Mouse (Mus musculus) forebrain, postnatal 0 days (tissue): ENCODE results near the gene Exosc1. TPM values are rescaled to one million over a fixed set of nuclear protein-coding genes. Genes with fewer than 3 reads are reported as not detected.

Experiments
- ATAC-seq: fragments of 200-750 bp; cut with Nextera tagmentation; 2 replicates; pipeline ENCODE4 v1.8.0; 2017; ENCODE audit warnings: mild to moderate bottlenecking, moderate library complexity
- DNase-seq: peaks from one replicate; pipeline ENCODE4 v3.0.0-alpha.2; 2015
- H3K27ac ChIP-seq: fragments of 300-500 bp; sonication (generic); 2 replicates; pipeline ENCODE4 v1.5.1; 2014; ENCODE audit warnings: low read depth, mild to moderate bottlenecking, antibody characterized with exemption, low read length, moderate library complexity, mixed read lengths
- H3K27me3 ChIP-seq: fragments of 300-500 bp; sonication (generic); 2 replicates; pipeline ENCODE4 v1.6.1; 2014; ENCODE audit warnings: mild to moderate bottlenecking, low read length, mixed read lengths; ENCODE audit not compliant: insufficient read depth
- H3K36me3 ChIP-seq: fragments of 300-500 bp; sonication (generic); 2 replicates; pipeline ENCODE4 v1.6.1; 2014; ENCODE audit warnings: mild to moderate bottlenecking, moderate library complexity; ENCODE audit not compliant: insufficient read depth
- H3K4me1 ChIP-seq: fragments of 300-500 bp; sonication (generic); 2 replicates; pipeline ENCODE4 v1.6.1; 2014; ENCODE audit warnings: antibody characterized with exemption; ENCODE audit not compliant: insufficient read depth
- H3K4me2 ChIP-seq: fragments of 300-500 bp; sonication (generic); 2 replicates; pipeline ENCODE4 v1.6.1; 2014; ENCODE audit warnings: low read depth, mild to moderate bottlenecking, moderate library complexity
- H3K4me3 ChIP-seq: fragments of 300-500 bp; sonication (generic); 2 replicates; pipeline ENCODE4 v1.5.1; 2014; ENCODE audit warnings: low read depth, low read length, mixed read lengths
- H3K9ac ChIP-seq: fragments of 300-500 bp; sonication (generic); 2 replicates; pipeline ENCODE4 v1.6.1; 2014; ENCODE audit warnings: mild to moderate bottlenecking
- H3K9me3 ChIP-seq: fragments of 300-500 bp; sonication (generic); 2 replicates; pipeline ENCODE4 v1.6.1; 2016; ENCODE audit warnings: low read length
- CTCF ChIP-seq: sonication (generic); IDR thresholded peaks from 2 replicates; pipeline ENCODE4 v1.5.1; 2016; ENCODE audit warnings: antibody characterized with exemption, control low read depth, low read depth
- WGBS: fragments of 180-500 bp; shearing (Covaris S2); extraction: QIAGEN DNeasy Blood & Tissue Kit; methylation state at CpG from one replicate; pipeline ENCODE4 v1.1.7; 2014; 5-methylcytosine and 5-hydroxymethylcytosine counted together
- polyA plus RNA-seq: library from polyadenylated mRNA; unstranded; fragments of >200 nt; fragmentation: Nextera tagmentation; extraction: Ambion mirVana; gene quantifications from 2 replicates; pipeline ENCODE4 v1.2.1, GENCODE M21; 2015
- total RNA-seq: library from RNA; depleted of rRNA; stranded (reverse); fragments of >200 nt; gene quantifications from 2 replicates; pipeline ENCODE4 v1.2.3, GENCODE M21; 2014; rRNA removed

The Exosc1 gene
- 29.6 and 33.3 TPM in 2 replicates for total RNA-seq
- 69.4 and 71.0 TPM in 2 replicates for polyA plus RNA-seq

- Histone ChIP-seq H3K4me1 (peaks cover 10% of the 10 kb centered on the region; the same call in 1 of the 2 replicates), H3K36me3 (peaks cover 19% of the 10 kb centered on the region), H3K27ac (peak within 1 kb of the TSS; percentile 82), H3K27me3 (no peaks in the 10 kb centered on the region), H3K4me2 (peak within 1 kb of the TSS; percentile 84), H3K9me3 (no peaks in the 10 kb centered on the region), H3K9ac (peak within 1 kb of the TSS; percentile 72), H3K4me3 (peak within 1 kb of the TSS; percentile 77)
- TF ChIP-seq CTCF: 0 out of 2 replicates have a peak, but pooled peaks have one; percentile 1
- under 1% methylated on average over 47 of the region's 47 CpGs for WGBS
- peak; percentile 99 for DNase-seq
- peak; percentile 100 for ATAC-seq
Measured at GRCm38 (mm10) chr19:41933179-41934086, at the start of gene Exosc1, which contains the start of gene Zdhhc16. Gene Exosc1 (minus strand): TSS chr19:41933423. Gene Zdhhc16 (plus strand): TSS chr19:41933480.

- ATAC-seq (no peak), DNase-seq (no peak)
- Histone ChIP-seq H3K27me3 (0 out of 2 replicates have a peak, but pooled peaks cover 4% of the 10 kb centered on the region), H3K9me3 (no peaks in the 10 kb centered on the region), H3K4me1 (0 out of 2 replicates have a peak, but pooled peaks cover 2% of the 10 kb centered on the region), H3K9ac (no peak overlapping the region), H3K27ac (0 out of 2 replicates have a peak overlapping the region, but pooled peaks have one; percentile 60), H3K36me3 (no peaks in the 10 kb centered on the region), H3K4me2 (peak overlapping the region; percentile 100), H3K4me3 (peak overlapping the region; percentile 89)
- WGBS: 7% methylated on average over 4 of the region's 4 CpGs
- TF ChIP-seq CTCF: no peak
Measured at GRCm38 (mm10) chr19:41982791-41983150, 49.5 kb upstream of the Exosc1 start.

- Histone ChIP-seq H3K36me3 (no peaks in the 10 kb centered on the region), H3K27me3 (0 out of 2 replicates have a peak, but pooled peaks cover 4% of the 10 kb centered on the region), H3K9ac (peak overlapping the region; percentile 71), H3K4me2 (peak overlapping the region; percentile 100), H3K9me3 (no peaks in the 10 kb centered on the region), H3K4me3 (peak overlapping the region; percentile 89), H3K27ac (peak overlapping the region; percentile 60), H3K4me1 (0 out of 2 replicates have a peak, but pooled peaks cover 2% of the 10 kb centered on the region)
- no peak for ATAC-seq
- 3% methylated on average over 73 of the region's 74 CpGs for WGBS
- no peak for TF ChIP-seq CTCF
- peak; percentile 39 for DNase-seq
Measured at GRCm38 (mm10) chr19:41981931-41982790, 48.9 kb upstream of the Exosc1 start.

GRCm38 (mm10) chr19:41981595-41981927, 48.3 kb upstream of the Exosc1 start, which contains the start of gene Ubtd1:
Gene Ubtd1 (plus strand): TSS chr19:41981763.
- Histone ChIP-seq H3K9me3 (no peaks in the 10 kb centered on the region), H3K27me3 (0 out of 2 replicates have a peak, but pooled peaks cover 4% of the 10 kb centered on the region), H3K4me1 (0 out of 2 replicates have a peak, but pooled peaks cover 2% of the 10 kb centered on the region), H3K4me2 (peak within 1 kb of the TSS; percentile 100), H3K36me3 (peaks cover 3% of the 10 kb centered on the region; the same call in 1 of the 2 replicates), H3K9ac (peak within 1 kb of the TSS; percentile 71), H3K27ac (peak within 1 kb of the TSS; percentile 80), H3K4me3 (peak within 1 kb of the TSS; percentile 89)
- no peak for DNase-seq
- TF ChIP-seq CTCF: 0 out of 2 replicates have a peak, but pooled peaks have one; percentile 8
- ATAC-seq: no peak
- 1% methylated on average over 33 of the region's 33 CpGs for WGBS

- under 1% methylated on average over 52 of the region's 68 CpGs for WGBS
- TF ChIP-seq CTCF: peak; percentile 42
Measured at GRCm38 (mm10) chr19:41980819-41981594, 47.8 kb upstream of the Exosc1 start, which contains the start of gene Mms19. Gene Mms19 (minus strand): TSS chr19:41981157.

More at GRCm38 (mm10) chr19:41980819-41981594, 47.8 kb upstream of the Exosc1 start, which contains the start of gene Mms19:
- peak within 1 kb of the TSS; percentile 80 for H3K27ac ChIP-seq
- DNase-seq (peak; percentile 100), ATAC-seq (peak; percentile 95)
- H3K4me2 ChIP-seq: peak within 1 kb of the TSS; percentile 100
- 0 out of 2 replicates have a peak, but pooled peaks cover 4% of the 10 kb centered on the region for H3K27me3 ChIP-seq
- H3K9me3 ChIP-seq: no peaks in the 10 kb centered on the region
- peak within 1 kb of the TSS; percentile 89 for H3K4me3 ChIP-seq
- peak within 1 kb of the TSS; percentile 71 for H3K9ac ChIP-seq
- 0 out of 2 replicates have a peak, but pooled peaks cover 2% of the 10 kb centered on the region for H3K4me1 ChIP-seq
- peaks cover 3% of the 10 kb centered on the region; the same call in 1 of the 2 replicates for H3K36me3 ChIP-seq
